Mouse (Mus musculus) forebrain, embryonic 12.5 days (tissue): ENCODE measurements around the gene 1810049J17Rik. TPM values are rescaled to one million over a fixed set of nuclear protein-coding genes. Genes with fewer than 3 reads are reported as not detected.
"Not testable (repeated sequence)": the region's sequence is repeated elsewhere in the genome, so short reads cannot be mapped to it uniquely, and the experiment has no call there.

ENCODE experiments used
- ATAC-seq: fragments of 200-750 bp; cut with Nextera tagmentation; 2 replicates; pipeline ENCODE4 v1.8.0; 2017; ENCODE audit warnings: moderate TSS enrichment; ENCODE audit not compliant: low FRiP score
- H3K27ac ChIP-seq: fragments of 300-500 bp; sonication (generic); 2 replicates; pipeline ENCODE4 v1.5.1; 2016; ENCODE audit warnings: mild to moderate bottlenecking
- H3K27me3 ChIP-seq: fragments of 300-500 bp; sonication (generic); 2 replicates; pipeline ENCODE4 v1.6.1; 2016; ENCODE audit warnings: mild to moderate bottlenecking
- H3K36me3 ChIP-seq: fragments of 300-500 bp; sonication (generic); replicated peaks from 2 replicates; pipeline ENCODE4 v1.6.1; 2016; ENCODE audit warnings: mild to moderate bottlenecking
- H3K4me1 ChIP-seq: fragments of 300-500 bp; sonication (generic); 2 replicates; pipeline ENCODE4 v1.6.1; 2016
- H3K4me2 ChIP-seq: fragments of 300-500 bp; sonication (generic); 2 replicates; pipeline ENCODE4 v1.6.1; 2016; ENCODE audit warnings: mild to moderate bottlenecking, moderate library complexity
- H3K4me3 ChIP-seq: fragments of 300-500 bp; sonication (generic); replicated peaks from 2 replicates; pipeline ENCODE4 v1.5.1; 2016; ENCODE audit warnings: mild to moderate bottlenecking
- H3K9ac ChIP-seq: fragments of 300-500 bp; sonication (generic); 2 replicates; pipeline ENCODE4 v1.6.1; 2016; ENCODE audit warnings: mild to moderate bottlenecking
- H3K9me3 ChIP-seq: fragments of 300-500 bp; sonication (generic); 2 replicates; pipeline ENCODE4 v1.6.1; 2016
- WGBS: fragments of 180-500 bp; shearing (Covaris S2); methylation state at CpG from one replicate; pipeline ENCODE4 v1.1.7; 2016; 5-methylcytosine and 5-hydroxymethylcytosine counted together
- polyA plus RNA-seq: library from polyadenylated mRNA; unstranded; fragments of >200 nt; fragmentation: Nextera tagmentation; extraction: Ambion mirVana; gene quantifications from 2 replicates; pipeline ENCODE4 v1.2.1, GENCODE M21; 2016

1810049J17Rik gene
- polyA plus RNA-seq: 1.1 TPM in 1 of 2 replicates, not detected in the other

DNA sequence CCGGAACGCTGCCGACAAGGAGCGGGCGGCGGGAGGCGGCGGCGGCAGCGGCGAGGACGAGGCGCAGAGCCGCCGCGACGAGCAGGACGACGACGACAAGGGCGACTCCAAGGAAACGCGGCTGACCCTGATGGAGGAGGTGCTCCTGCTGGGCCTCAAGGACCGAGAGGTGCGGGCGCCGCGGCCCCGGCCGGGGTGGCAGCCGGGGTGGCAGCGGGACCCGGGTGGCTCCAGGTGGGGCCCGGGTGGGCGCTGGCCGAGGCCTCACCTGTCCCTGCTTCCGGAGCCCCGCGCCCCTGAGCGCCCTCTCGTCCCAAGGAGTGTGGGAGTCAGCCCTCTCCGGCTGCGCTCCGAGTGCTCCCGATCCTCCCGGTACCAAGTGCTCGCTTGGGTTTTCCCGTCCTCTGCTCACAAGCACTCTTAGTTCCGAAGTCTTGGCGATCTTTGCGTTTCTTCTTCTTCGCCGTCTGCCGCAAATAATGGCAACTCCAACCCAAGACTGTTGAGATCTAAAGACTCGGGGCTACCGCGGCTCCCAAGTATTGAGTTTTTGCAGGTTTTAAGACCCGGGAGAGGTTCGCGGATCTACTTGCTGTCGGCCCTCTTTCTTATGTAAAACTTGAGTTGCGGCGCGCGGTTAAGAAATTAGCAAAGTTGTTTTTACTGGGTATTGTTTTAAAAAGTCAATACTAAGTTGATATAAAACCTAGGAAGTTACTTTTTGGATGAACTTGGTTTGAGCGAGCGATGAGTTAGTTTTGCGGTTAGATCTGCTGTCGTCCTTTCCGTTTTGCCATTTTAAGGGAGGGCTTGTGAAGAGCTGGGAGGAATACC lies at the start of gene 1810049J17Rik:
TSS of gene 1810049J17Rik (minus strand) at position 112 of the 834 bp plus-strand sequence.
- Histone ChIP-seq H3K27me3 (peaks cover 15% of the 10 kb centered on the region), H3K4me3 (peak within 1 kb of the TSS; percentile 89), H3K9me3 (no peaks in the 10 kb centered on the region), H3K36me3 (0 out of 2 replicates have a peak, but pooled peaks cover 6% of the 10 kb centered on the region), H3K4me2 (peak within 1 kb of the TSS; percentile 69), H3K9ac (peak within 1 kb of the TSS; percentile 97), H3K4me1 (peaks cover 21% of the 10 kb centered on the region), H3K27ac (peak within 1 kb of the TSS; percentile 94)
- peak; percentile 51 for ATAC-seq
- under 1% methylated on average over 63 of the region's 70 CpGs for WGBS

DNA sequence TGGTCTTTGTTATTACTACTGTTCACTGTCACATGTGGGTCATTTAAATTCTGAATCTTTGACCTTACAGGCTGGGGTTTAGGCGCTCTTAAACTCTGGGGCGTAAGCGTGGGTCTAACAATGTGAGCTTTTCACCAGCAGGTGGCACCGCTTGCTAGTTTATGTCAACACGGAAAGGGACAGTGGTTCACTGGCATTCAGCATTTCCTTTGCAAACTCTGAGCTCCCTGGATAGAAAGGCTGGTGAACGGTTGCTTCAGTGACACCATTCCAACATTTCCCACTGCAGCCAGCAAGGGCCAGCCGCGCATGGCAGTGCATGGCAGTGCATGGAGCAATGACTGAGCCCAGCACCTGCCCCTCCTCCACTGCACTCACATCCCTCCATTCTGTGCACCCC lies 49.5 kb upstream of the 1810049J17Rik start:
- no peak overlapping the region for H3K27ac ChIP-seq

GRCm38 (mm10) chr15:12370096-12370495 lies 48.4 kb upstream of the 1810049J17Rik start:
- Histone ChIP-seq H3K4me1 (peaks cover 25% of the 10 kb centered on the region), H3K4me2 (no peak overlapping the region), H3K36me3 (no peaks in the 10 kb centered on the region), H3K9ac (no peak overlapping the region), H3K27ac (no peak overlapping the region), H3K4me3 (no peak overlapping the region), H3K27me3 (peaks cover 13% of the 10 kb centered on the region), H3K9me3 (no peaks in the 10 kb centered on the region)
- ATAC-seq: no peak
- 96% methylated on average over 3 of the region's 3 CpGs for WGBS

More for the DNA sequence above, 49.5 kb upstream of the 1810049J17Rik start:
- Histone ChIP-seq H3K9me3 (no peaks in the 10 kb centered on the region), H3K4me2 (no peak overlapping the region), H3K9ac (no peak overlapping the region), H3K4me1 (peaks cover 23% of the 10 kb centered on the region), H3K27me3 (peaks cover 20% of the 10 kb centered on the region), H3K36me3 (no peaks in the 10 kb centered on the region), H3K4me3 (no peak overlapping the region)
- ATAC-seq: peak; percentile 63
- 3% methylated on average over 8 of the region's 8 CpGs for WGBS

- WGBS: 81% methylated on average over 4 of the region's 4 CpGs
- H3K9me3 ChIP-seq: no peaks in the 10 kb centered on the region
- H3K4me3 ChIP-seq: no peak overlapping the region
- no peak overlapping the region for H3K27ac ChIP-seq
- peaks cover 25% of the 10 kb centered on the region for H3K4me1 ChIP-seq
- no peaks in the 10 kb centered on the region for H3K36me3 ChIP-seq
- H3K4me2 ChIP-seq: no peak overlapping the region
- peaks cover 7% of the 10 kb centered on the region; the same call in 1 of the 2 replicates for H3K27me3 ChIP-seq
- no peak overlapping the region for H3K9ac ChIP-seq
- ATAC-seq: no peak
These were observed 47.2 kb upstream of the 1810049J17Rik start for GRCm38 (mm10) chr15:12368850-12369249.

- H3K27ac ChIP-seq: no peak overlapping the region
- WGBS: 68% methylated on average over 11 of the region's 11 CpGs
- ATAC-seq: no peak
These were observed 46.7 kb upstream of the 1810049J17Rik start for GRCm38 (mm10) chr15:12368357-12368756.

GRCm38 (mm10) chr15:12367306-12368080 lies 45.8 kb upstream of the 1810049J17Rik start:
- Histone ChIP-seq H3K27me3 (peaks cover 7% of the 10 kb centered on the region; the same call in 1 of the 2 replicates), H3K4me3 (no peak overlapping the region), H3K27ac (no peak overlapping the region), H3K9ac (no peak overlapping the region), H3K4me1 (peaks cover 25% of the 10 kb centered on the region), H3K36me3 (no peaks in the 10 kb centered on the region), H3K4me2 (no peak overlapping the region), H3K9me3 (no peaks in the 10 kb centered on the region)
- no peak for ATAC-seq
- 55% methylated on average over 13 of the region's 13 CpGs for WGBS

More at GRCm38 (mm10) chr15:12368357-12368756, 46.7 kb upstream of the 1810049J17Rik start:
- Histone ChIP-seq H3K4me1 (peaks cover 25% of the 10 kb centered on the region), H3K4me3 (no peak overlapping the region), H3K36me3 (no peaks in the 10 kb centered on the region), H3K9ac (no peak overlapping the region), H3K27me3 (peaks cover 7% of the 10 kb centered on the region; the same call in 1 of the 2 replicates), H3K9me3 (no peaks in the 10 kb centered on the region), H3K4me2 (no peak overlapping the region)

DNA sequence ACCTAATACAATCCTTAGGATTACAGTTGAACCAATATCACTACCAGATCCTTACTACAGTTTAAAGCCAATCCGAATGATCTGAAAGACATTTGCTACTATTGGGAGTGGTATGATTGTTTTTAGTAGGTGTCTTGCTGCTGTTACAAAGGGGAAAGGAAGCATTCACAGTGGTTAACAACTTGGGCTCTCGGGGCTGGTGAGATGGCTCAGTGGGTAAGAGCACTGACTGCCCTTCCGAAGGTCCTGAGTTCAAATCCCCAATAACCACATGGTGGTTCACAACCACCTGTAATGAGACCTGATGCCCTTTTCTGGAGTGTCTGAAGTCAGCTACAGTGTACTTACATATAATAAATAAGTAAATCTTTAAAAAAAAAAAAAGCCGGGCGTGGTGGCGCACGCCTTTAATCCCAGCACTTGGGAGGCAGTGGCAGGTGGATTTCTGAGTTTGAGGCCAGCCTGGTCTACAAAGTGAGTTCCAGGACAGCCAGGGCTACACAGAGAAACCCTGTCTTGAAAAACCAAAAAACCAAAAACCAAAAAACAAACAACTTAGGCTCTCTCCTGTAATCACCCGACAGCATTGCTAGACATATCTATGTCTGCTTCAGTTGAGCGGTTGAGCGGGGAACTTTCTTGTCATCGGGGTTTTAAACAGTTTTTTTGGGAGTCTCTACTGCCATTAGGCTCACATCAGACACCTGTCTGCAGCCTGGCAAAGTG lies 45.0 kb upstream of the 1810049J17Rik start:
- not testable (repeated sequence) for H3K36me3 ChIP-seq, ATAC-seq
- 0 out of 2 replicates have a peak overlapping the region, but pooled peaks have one; percentile 80 for H3K27ac ChIP-seq

DNA sequence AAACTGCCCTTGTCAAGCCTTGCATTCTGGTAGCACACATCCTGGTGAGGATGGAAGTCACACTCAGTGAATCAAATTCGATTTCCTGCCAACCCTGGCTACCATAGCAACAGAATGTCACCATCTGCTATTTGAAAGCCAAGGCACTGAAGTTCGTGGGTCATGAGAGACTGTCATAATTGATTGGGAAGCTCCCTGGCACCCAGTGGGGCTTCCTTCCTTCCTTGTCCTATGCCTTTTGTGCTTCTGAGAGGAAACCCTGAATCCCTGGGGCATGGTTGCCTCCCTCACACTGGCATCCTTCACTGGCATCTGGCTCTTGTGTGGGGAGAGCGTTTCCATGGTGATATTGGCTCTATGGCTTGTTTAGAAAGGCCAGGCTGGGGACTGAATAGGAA lies 44.4 kb upstream of the 1810049J17Rik start:
- ATAC-seq: peak; percentile 83
- 26% methylated on average over 3 of the region's 3 CpGs for WGBS
- Histone ChIP-seq H3K4me1 (peaks cover 22% of the 10 kb centered on the region), H3K9me3 (no peaks in the 10 kb centered on the region), H3K9ac (0 out of 2 replicates have a peak overlapping the region, but pooled peaks have one; percentile 25), H3K27me3 (peaks cover 7% of the 10 kb centered on the region; the same call in 1 of the 2 replicates), H3K36me3 (no peaks in the 10 kb centered on the region), H3K27ac (peak overlapping the region; percentile 80), H3K4me3 (no peak overlapping the region), H3K4me2 (0 out of 2 replicates have a peak overlapping the region, but pooled peaks have one; percentile 10)

More for the DNA sequence above, 45.0 kb upstream of the 1810049J17Rik start:
- H3K9me3 ChIP-seq, H3K4me2 ChIP-seq, H3K9ac ChIP-seq, H3K4me3 ChIP-seq, H3K27me3 ChIP-seq: not testable (repeated sequence)
- H3K4me1 ChIP-seq: peaks cover 25% of the 10 kb centered on the region
- 90% methylated on average over 11 of the region's 11 CpGs for WGBS

GRCm38 (mm10) chr15:12365416-12366071 lies 43.8 kb upstream of the 1810049J17Rik start:
- Histone ChIP-seq H3K4me2 (0 out of 2 replicates have a peak overlapping the region, but pooled peaks have one; percentile 10), H3K4me3 (no peak overlapping the region), H3K36me3 (no peaks in the 10 kb centered on the region), H3K27ac (peak overlapping the region; percentile 80), H3K9me3 (no peaks in the 10 kb centered on the region), H3K9ac (0 out of 2 replicates have a peak overlapping the region, but pooled peaks have one; percentile 25), H3K4me1 (peaks cover 22% of the 10 kb centered on the region), H3K27me3 (peaks cover 7% of the 10 kb centered on the region; the same call in 1 of the 2 replicates)
- 79% methylated on average over 15 of the region's 15 CpGs for WGBS
- ATAC-seq: no peak; the same call in 1 of the 2 replicates

DNA sequence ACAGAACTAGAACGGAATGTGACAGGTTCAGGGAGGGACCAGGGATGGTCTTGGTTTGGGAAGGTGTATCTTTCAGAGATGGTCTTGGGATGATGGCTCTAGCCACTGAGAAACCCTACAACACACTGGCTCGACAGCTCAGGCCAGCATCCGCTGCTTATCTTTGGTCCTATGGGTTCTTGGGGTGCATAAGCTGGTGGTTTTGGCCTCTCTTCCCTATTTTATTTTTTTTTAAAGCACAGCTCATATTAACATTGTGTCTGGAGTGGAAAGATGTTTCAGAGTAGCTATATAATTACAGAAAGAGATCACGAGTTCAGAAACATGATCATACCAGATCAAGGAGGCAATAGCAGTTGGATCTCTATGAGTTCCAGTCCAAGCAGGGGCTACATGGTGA lies 42.4 kb upstream of the 1810049J17Rik start:
- H3K9me3 ChIP-seq: no peaks in the 10 kb centered on the region
- no peak overlapping the region for H3K4me3 ChIP-seq
- H3K9ac ChIP-seq: no peak overlapping the region
- peaks cover 22% of the 10 kb centered on the region for H3K4me1 ChIP-seq
- no peak overlapping the region for H3K27ac ChIP-seq
- 93% methylated on average over 4 of the region's 4 CpGs for WGBS
- no peak overlapping the region for H3K4me2 ChIP-seq
- ATAC-seq: no peak
- no peaks in the 10 kb centered on the region for H3K36me3 ChIP-seq
- no peaks in the 10 kb centered on the region; the same call in 1 of the 2 replicates for H3K27me3 ChIP-seq

GRCm38 (mm10) chr15:12362701-12363040 lies 41.0 kb upstream of the 1810049J17Rik start:
- Histone ChIP-seq H3K4me3 (no peak overlapping the region), H3K4me2 (no peak overlapping the region), H3K9ac (no peak overlapping the region), H3K27me3 (no peaks in the 10 kb centered on the region), H3K27ac (no peak overlapping the region), H3K4me1 (peaks cover 15% of the 10 kb centered on the region), H3K36me3 (no peaks in the 10 kb centered on the region), H3K9me3 (no peaks in the 10 kb centered on the region)
- ATAC-seq: no peak
- 90% methylated on average over 6 of the region's 6 CpGs for WGBS
